Mouse (Mus musculus): ENCODE measurements around the gene Pik3cb.

- TF ChIP-seq GATA1 (IDR thresholded peaks at IDR 0.05; ENCODE audit: borderline replicate concordance, low read length) (no peak), FLI1 (IDR thresholded peaks at IDR 0.05; ENCODE audit: low read length) (no peak)
Observed at GRCm38 (mm10) chr9:99065311-99065710, 75.1 kb downstream of the Pik3cb start.
